Mouse (Mus musculus) spleen, adult 2 months (tissue): ENCODE measurements at regions not wholly inside any gene's neighbourhood (a gene's known extent, or its start where the extent isn't known, plus 50 kb on each side); places are given as distances from the start of the nearest gene placed in this dataset.

Experiments used
- CTCF ChIP-seq: fragments of 200-500 bp; IDR thresholded peaks from 2 replicates; pipeline ENCODE4 v1.5.1; 2011; ENCODE audit warnings: mild to moderate bottlenecking, inconsistent platforms; ENCODE audit not compliant: insufficient read depth, insufficient read length, insufficient replicate concordance; ENCODE audit errors: extremely low read depth
- POLR2A ChIP-seq: fragments of 200-500 bp; IDR thresholded peaks from 2 replicates; pipeline ENCODE4 v1.6.1; 2011; ENCODE audit warnings: low read depth, low read length, inconsistent platforms

- TF ChIP-seq CTCF (no peak), POLR2A (no peak)
Observed at GRCm38 (mm10) chr1:56179206-56179985, 457.8 kb downstream of the Hsfy2 start.
